Mouse (Mus musculus): ENCODE measurements around the gene Gdpd1. TPM values are rescaled to one million over a fixed set of nuclear protein-coding genes. Genes with fewer than 3 reads are reported as not detected.

Gdpd1 gene
- total and polyA plus RNA-seq, 2 experiments from 2014 or later: 12.6 to 31.8 TPM

- Histone ChIP-seq H3K9ac (replicated peaks; ENCODE audit: low read depth, low read length) (peak overlapping the region; percentile 86), H3K4me1 (ENCODE audit: control insufficient read depth, insufficient read depth) (peaks cover 33% of the 10 kb centered on the region), H3K36me3 (replicated peaks; ENCODE audit: control insufficient read depth, insufficient read depth, low read length) (0 out of 2 replicates have a peak, but pooled peaks cover under 1% of the 10 kb centered on the region), H3K4me3 (ENCODE audit: low read depth, low read length) (peak overlapping the region; percentile 98), H3K4me2 (ENCODE audit: low read depth, low read length) (peak overlapping the region; percentile 80), H3K9me3 (replicated peaks; ENCODE audit: control insufficient read depth, low read length) (no peaks in the 10 kb centered on the region), H3K27me3 (ENCODE audit: control insufficient read depth, insufficient read depth, low read length) (no peaks in the 10 kb centered on the region), H3K27ac (ENCODE audit: low read depth) (peak overlapping the region; percentile 97)
- TF ChIP-seq CTCF (IDR thresholded peaks at IDR 0.05; ENCODE audit: low read depth) (no peak), EP300 (IDR thresholded peaks at IDR 0.05; ENCODE audit: low read depth) (no peak)
- DNase-seq (ENCODE audit: low spot score) (no peak), ATAC-seq (ENCODE audit: insufficient read depth, low read depth) (no peak)
- 20% methylated on average over 6 of the region's 6 CpGs for WGBS
Observed at GRCm38 (mm10) chr11:86994330-86994729, 79.5 kb downstream of the Gdpd1 start.

- Histone ChIP-seq H3K9ac (replicated peaks; ENCODE audit: low read depth, low read length) (peak within 1 kb of the TSS; percentile 86), H3K4me2 (ENCODE audit: low read depth, low read length) (peak within 1 kb of the TSS; percentile 80), H3K4me1 (ENCODE audit: control insufficient read depth, insufficient read depth) (peaks cover 41% of the 10 kb centered on the region), H3K27ac (ENCODE audit: low read depth) (peak within 1 kb of the TSS; percentile 97), H3K27me3 (ENCODE audit: control insufficient read depth, insufficient read depth, low read length) (no peaks in the 10 kb centered on the region), H3K9me3 (replicated peaks; ENCODE audit: control insufficient read depth, low read length) (no peaks in the 10 kb centered on the region), H3K4me3 (ENCODE audit: low read depth, low read length) (peak within 1 kb of the TSS; percentile 98), H3K36me3 (replicated peaks; ENCODE audit: control insufficient read depth, insufficient read depth, low read length) (peaks cover 3% of the 10 kb centered on the region; the same call in 1 of the 2 replicates)
- ATAC-seq (ENCODE audit: insufficient read depth, low read depth) (peak; percentile 98), DNase-seq (ENCODE audit: low spot score) (peak; percentile 97)
- no peak for TF ChIP-seq CTCF (IDR thresholded peaks at IDR 0.05; ENCODE audit: low read depth)
- TF ChIP-seq EP300 (IDR thresholded peaks at IDR 0.05; ENCODE audit: low read depth): peak; percentile 33; the same call in 1 of the 2 replicates
- under 1% methylated on average over 93 of the region's 96 CpGs for WGBS
Observed at GRCm38 (mm10) chr11:86993041-86994037, 80.5 kb downstream of the Gdpd1 start, which contains the start of gene Ypel2. Ypel2 (minus strand) TSS chr11:86993707.

- WGBS: 1% methylated on average over 13 of the region's 13 CpGs
- H3K27ac ChIP-seq (ENCODE audit: low read depth): peak overlapping the region; percentile 97
- TF ChIP-seq EP300 (IDR thresholded peaks at IDR 0.05; ENCODE audit: low read depth) (no peak; the same call in 1 of the 2 replicates), CTCF (IDR thresholded peaks at IDR 0.05; ENCODE audit: low read depth) (no peak)
- H3K9me3 ChIP-seq (replicated peaks; ENCODE audit: control insufficient read depth, low read length): no peaks in the 10 kb centered on the region
- peaks cover 47% of the 10 kb centered on the region for H3K4me1 ChIP-seq (ENCODE audit: control insufficient read depth, insufficient read depth)
- peak overlapping the region; percentile 98 for H3K4me3 ChIP-seq (ENCODE audit: low read depth, low read length)
- peak overlapping the region; percentile 86 for H3K9ac ChIP-seq (replicated peaks; ENCODE audit: low read depth, low read length)
- no peak for DNase-seq (ENCODE audit: low spot score)
- no peak for ATAC-seq (ENCODE audit: insufficient read depth, low read depth)
- no peaks in the 10 kb centered on the region for H3K27me3 ChIP-seq (ENCODE audit: control insufficient read depth, insufficient read depth, low read length)
- H3K36me3 ChIP-seq (replicated peaks; ENCODE audit: control insufficient read depth, insufficient read depth, low read length): peaks cover 3% of the 10 kb centered on the region; the same call in 1 of the 2 replicates
- H3K4me2 ChIP-seq (ENCODE audit: low read depth, low read length): peak overlapping the region; percentile 80
Observed at GRCm38 (mm10) chr11:86992461-86992988, 81.3 kb downstream of the Gdpd1 start.

- Histone ChIP-seq H3K4me3 (ENCODE audit: low read depth, low read length) (peak overlapping the region; percentile 98), H3K9ac (replicated peaks; ENCODE audit: low read depth, low read length) (0 out of 2 replicates have a peak overlapping the region, but pooled peaks have one; percentile 86), H3K27ac (ENCODE audit: low read depth) (no peak overlapping the region), H3K4me2 (ENCODE audit: low read depth, low read length) (peak overlapping the region; percentile 80), H3K9me3 (replicated peaks; ENCODE audit: control insufficient read depth, low read length) (no peaks in the 10 kb centered on the region), H3K4me1 (ENCODE audit: control insufficient read depth, insufficient read depth) (peaks cover 53% of the 10 kb centered on the region), H3K36me3 (replicated peaks; ENCODE audit: control insufficient read depth, insufficient read depth, low read length) (peaks cover 3% of the 10 kb centered on the region; the same call in 1 of the 2 replicates), H3K27me3 (ENCODE audit: control insufficient read depth, insufficient read depth, low read length) (no peaks in the 10 kb centered on the region)
- DNase-seq (ENCODE audit: low spot score) (no peak), ATAC-seq (ENCODE audit: insufficient read depth, low read depth) (no peak)
- 75% methylated on average over 4 of the region's 4 CpGs for WGBS
- TF ChIP-seq EP300 (IDR thresholded peaks at IDR 0.05; ENCODE audit: low read depth): no peak
- TF ChIP-seq CTCF (IDR thresholded peaks at IDR 0.05; ENCODE audit: low read depth): no peak
Observed at GRCm38 (mm10) chr11:86991241-86991640, 82.6 kb downstream of the Gdpd1 start.

GRCm38 (mm10) chr11:86990309-86990708 lies 83.6 kb downstream of the Gdpd1 start:
- 66% methylated on average over 3 of the region's 3 CpGs for WGBS
- Histone ChIP-seq H3K27ac (ENCODE audit: low read depth) (no peak overlapping the region), H3K9ac (replicated peaks; ENCODE audit: low read depth, low read length) (no peak overlapping the region), H3K4me1 (ENCODE audit: control insufficient read depth, insufficient read depth) (peaks cover 53% of the 10 kb centered on the region), H3K4me3 (ENCODE audit: low read depth, low read length) (no peak overlapping the region), H3K9me3 (replicated peaks; ENCODE audit: control insufficient read depth, low read length) (no peaks in the 10 kb centered on the region), H3K4me2 (ENCODE audit: low read depth, low read length) (peak overlapping the region; percentile 35), H3K27me3 (ENCODE audit: control insufficient read depth, insufficient read depth, low read length) (no peaks in the 10 kb centered on the region), H3K36me3 (replicated peaks; ENCODE audit: control insufficient read depth, insufficient read depth, low read length) (peaks cover 3% of the 10 kb centered on the region; the same call in 1 of the 2 replicates)
- no peak for DNase-seq (ENCODE audit: low spot score)
- TF ChIP-seq EP300 (IDR thresholded peaks at IDR 0.05; ENCODE audit: low read depth) (no peak), CTCF (IDR thresholded peaks at IDR 0.05; ENCODE audit: low read depth) (no peak)
- ATAC-seq (ENCODE audit: insufficient read depth, low read depth): no peak
